Mouse (Mus musculus): ENCODE measurements at regions not wholly inside any gene's neighbourhood (a gene's known extent, or its start where the extent isn't known, plus 50 kb on each side); places are given as distances from the start of the nearest gene placed in this dataset.

GRCm38 (mm10) chr2:108707856-108708855 lies 572.4 kb upstream of the Kif18a start:
- no peak; the same call in 1 of the 2 replicates for TF ChIP-seq CTCF (IDR thresholded peaks at IDR 0.05; ENCODE audit: borderline replicate concordance, insufficient read depth, low read depth, low read length)
- no peak for TF ChIP-seq POLR2A (IDR thresholded peaks at IDR 0.05; ENCODE audit: borderline replicate concordance, insufficient read depth, low read length)

Measured in cerebellum, adult 2 months (tissue).